Mouse (Mus musculus): Measurements from ENCODE around the gene Tmem183a.

The Tmem183a gene

DNA sequence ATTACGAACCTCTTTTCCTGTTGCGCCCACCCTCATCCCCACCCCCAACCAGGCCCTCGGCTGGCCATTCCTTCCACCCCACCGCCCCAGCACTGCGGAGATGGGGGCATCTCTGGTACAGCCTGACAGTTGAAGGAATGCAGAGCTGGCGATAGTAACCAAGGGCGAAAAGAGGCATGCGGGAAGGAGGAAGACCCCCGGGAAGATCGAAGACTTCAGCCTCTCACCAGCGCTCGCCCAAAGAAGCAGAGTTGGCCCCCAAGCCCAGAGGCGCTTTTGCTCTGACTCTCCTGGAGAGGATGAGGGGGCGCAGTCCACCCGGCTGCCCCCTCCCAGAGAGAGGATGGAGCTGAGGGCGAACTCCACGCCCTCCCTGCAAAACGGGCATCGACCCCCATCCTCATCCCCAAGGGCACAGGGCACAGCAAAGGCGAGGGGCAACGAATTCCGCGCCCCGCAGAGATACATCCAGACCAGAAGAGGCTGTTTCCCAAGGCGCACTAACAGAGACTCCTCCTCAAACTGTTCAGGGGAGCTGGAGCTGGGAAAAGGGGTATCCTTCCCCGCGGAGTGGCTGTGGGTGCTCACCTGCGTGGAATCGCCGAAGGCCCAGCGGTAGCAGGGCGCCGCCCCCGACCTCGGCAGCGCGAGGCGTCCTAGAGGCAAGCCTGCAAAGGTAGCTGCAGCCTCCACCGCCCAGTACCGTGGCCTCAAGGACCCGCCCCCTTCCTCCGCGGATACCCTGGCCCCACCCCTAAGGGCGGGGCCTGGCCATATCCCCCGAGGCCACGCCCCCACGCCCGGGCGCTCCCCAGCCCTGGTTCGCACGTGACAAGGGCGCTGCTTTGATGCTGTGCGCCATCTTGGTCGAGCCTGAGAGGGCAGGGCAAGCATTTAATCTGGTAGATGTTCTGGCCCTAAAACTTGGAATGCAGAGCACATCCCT lies 17.5 kb downstream of the Tmem183a start:
- no peak for DNase-seq (ENCODE audit: low spot score)

DNA sequence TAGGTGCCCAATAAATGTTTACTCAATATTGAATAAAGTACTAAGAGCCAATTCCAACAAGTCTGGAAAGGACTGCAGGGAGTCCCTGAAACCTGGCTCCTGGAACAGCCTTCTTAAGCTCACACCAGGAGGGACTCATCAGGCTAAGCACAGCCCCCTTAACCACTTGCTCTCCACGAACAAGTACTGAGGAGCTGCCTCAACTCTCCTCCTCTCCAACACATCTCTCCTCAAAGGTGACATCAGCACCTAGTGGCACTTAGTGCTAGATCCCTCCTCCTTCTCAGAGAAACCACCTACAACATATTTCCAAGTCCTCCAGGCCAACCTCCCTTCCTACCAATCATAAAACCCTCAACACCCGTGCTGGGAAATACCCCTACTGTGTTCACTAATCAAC lies 18.2 kb downstream of the Tmem183a start:
- no peak for DNase-seq (ENCODE audit: low spot score)

DNA sequence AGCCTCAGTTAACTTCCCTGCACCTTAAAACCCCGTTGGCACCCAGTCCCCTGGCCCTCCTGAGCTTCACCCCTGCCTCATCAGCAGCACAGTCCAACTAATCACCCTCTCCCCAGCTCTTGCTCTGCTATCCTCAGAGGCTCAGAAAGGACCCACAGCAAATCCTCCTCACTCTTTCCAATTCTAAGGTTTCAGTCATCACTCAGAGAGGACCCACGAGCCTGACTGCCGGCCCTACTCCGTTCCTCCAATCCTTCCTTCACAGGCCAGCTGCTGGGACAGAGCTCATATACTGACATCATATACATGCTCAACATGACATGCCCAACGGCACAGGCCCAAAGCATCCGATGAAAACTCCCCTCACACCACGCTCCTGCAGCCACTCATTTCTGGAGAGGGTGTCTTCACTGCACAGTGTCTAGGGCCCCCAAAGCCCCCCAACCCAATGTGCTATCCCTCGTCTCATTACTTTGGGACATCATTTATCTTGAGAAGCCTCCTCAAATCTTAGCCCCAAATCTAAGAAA lies 18.9 kb downstream of the Tmem183a start:
- DNase-seq (ENCODE audit: low spot score) = no peak

DNA sequence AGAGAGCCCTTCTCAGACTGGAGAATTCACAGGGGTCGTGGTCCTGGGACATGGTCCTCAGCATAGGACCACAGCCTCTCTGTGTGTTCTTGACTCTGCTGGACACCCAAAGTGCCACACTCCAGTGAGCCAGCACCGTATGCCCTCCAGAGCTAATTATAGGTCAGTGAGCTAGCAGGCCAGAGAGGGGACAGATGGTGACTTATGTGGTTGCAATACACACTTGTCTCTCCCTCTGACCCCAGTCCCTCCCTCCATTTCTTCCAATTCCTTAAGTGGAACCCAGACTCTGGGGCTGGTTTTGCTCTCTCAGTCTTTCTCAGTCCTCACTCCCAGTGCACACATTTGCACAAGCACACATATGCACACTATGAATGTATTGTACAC lies 19.5 kb downstream of the Tmem183a start:
- DNase-seq (ENCODE audit: low spot score) = no peak

DNA sequence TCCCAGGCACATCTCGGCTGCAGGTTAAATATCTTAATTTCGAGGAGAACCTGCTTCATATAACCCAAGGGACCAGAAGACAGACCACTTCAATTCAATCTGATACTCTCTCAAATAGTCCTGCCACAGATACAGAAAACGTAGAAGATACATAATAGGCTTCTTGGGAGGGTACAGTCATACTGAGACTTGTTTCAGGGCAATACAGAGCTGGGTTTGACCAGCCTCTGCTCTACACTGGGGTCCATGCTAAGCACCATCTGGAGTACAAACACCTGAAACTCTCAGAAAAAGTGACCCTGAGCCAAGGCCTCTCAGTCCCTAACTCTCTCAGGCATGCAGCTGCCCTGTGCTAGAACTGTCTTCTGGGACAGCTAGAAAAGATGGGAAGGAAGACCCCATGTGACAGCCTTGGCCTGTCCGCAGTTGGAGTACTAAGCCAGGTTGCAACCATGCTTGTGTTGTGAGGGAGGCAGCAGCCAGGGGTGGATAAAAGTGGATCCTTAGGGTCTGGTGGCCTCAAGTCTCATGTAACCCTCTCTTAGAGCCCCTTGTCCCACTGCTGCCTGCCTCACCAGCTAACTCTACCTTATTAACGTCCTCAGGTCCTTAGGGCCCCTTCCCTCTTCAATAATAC lies 20.0 kb downstream of the Tmem183a start:
- no peak for DNase-seq (ENCODE audit: low spot score)

DNA sequence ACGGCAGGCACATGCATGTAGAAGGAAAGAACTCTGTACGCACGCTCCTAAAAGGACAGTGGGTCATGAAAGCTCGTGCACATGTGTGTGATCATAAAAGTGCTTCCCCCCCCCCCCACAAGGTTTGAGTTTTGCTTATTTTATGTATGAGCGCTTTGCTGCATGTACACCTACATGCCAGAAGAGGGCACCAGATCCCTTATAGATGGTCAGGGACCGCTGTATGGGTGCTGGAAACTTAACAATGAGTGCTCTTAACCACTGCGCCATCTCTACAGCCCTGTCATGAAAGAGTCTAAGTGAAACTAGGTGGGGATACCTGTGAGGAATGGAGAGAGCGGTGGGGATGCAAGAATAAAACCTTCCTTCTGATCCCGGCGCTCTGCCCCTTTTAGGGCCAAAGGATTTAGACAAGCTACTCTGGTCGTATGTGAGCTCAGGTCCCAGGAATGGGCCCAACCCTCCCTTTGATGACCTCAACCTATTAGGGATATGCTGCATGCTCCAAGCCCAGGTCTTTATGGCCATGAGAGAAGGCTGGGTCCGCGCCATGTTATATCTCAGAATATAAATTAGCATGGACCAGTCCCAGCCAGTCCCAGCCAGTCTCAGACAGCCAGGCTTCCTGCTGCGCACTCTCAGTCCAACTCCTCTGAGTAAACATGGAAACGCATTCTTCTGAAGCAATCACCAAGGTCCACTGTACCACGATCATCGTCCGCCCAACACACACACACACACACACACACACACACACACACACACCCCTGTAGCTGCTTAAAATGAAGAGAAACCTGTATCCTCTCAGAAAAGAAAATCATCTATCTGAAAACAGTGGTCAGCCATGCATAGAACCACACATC lies 21.8 kb downstream of the Tmem183a start:
- DNase-seq (ENCODE audit: low spot score) = no peak

DNA sequence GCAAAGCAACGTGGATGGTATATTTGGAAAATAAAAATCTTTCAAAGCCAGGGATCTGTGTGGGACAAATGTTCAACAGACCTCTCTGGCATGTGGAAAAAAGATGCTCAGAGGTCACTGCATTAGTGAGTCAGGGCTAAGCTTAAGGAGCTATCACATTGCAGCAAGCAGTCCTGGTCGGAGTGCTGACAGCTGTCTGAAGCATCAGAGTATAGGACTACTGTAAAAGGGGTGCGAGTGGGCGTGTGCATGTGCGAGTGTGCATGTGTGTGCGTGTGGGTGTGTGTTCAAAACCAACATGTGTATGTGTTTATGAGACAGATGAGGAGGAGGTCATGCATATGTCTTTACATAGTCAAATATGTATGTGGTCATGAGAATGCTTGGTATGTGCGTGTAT lies 22.6 kb downstream of the Tmem183a start:
- DNase-seq (ENCODE audit: low spot score) = no peak

DNA sequence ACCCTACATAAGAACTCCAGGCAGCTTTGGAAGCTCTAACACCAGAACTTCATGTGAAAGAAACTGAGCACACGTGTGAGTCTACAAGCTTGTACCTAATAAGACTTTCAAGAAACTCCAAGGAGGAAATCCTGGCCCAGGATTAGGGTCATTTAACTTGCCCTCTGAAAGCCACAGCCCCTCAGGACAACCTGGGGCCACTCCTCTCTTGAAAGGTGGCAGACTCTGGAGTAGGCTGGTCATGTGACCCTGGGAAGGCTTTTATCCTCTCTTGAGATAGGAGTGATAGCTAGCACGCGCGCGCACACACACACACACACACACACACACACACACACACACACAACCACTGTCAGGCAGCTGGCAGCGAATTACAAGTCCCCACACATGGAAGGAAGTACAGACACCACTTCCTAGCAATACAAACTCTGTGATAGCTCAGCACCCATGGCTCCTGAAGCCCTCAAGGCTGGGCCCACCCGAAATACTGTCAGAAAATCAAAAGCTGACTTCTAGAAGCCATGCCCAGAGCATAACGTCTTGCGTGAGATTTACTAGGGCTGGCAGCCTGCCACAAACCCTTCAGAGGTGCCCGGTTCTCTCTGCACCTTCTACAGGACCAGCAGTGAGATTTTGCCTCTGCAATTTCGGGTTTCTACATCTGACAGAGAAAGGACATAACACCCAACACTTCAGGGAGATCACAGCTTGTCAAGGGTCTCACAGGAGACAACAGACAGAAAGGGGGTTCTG lies 24.6 kb downstream of the Tmem183a start:
- DNase-seq (ENCODE audit: low spot score) = no peak

DNA sequence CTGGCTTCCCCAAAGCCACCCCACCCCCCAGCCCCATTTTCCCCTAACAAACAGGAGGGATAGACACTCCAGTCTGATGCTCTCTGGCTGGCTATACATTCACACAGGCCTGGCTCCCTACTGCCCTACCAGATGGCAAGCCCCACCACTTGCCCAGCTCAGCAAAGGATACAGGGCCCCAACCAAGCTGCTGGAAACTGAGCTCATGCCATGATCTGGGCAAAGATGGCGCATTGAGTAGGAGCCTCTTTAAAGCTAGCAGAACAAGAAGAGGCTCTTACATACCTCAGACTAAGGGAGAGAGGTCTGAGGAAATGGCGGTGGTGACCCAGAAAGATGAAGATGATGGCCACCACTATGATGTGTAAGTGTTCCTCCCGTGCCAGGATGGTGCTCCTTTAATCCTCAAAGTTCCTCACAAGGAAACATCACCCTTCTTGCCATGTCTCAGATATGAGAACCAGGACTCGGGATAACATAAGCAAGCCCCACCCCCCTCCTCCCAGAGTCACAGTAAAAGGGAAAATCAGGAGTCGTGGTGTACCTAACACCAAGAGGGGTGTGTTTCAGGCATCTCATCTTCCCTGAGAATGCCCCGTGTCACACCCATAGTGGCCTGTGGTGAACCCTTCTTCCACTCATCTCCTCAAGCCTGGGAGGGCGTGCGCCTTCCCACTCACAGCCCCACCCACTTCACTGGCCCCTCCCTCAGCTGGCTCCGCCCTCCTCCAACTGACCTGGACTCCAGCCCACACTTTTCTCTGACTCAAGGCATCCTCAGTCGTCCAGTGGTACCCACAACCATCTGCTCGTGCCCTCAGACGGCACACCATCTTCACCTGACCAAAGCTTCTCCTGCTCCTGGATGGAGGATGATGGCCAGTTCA lies 25.6 kb downstream of the Tmem183a start:
- DNase-seq (ENCODE audit: low spot score) = no peak

DNA sequence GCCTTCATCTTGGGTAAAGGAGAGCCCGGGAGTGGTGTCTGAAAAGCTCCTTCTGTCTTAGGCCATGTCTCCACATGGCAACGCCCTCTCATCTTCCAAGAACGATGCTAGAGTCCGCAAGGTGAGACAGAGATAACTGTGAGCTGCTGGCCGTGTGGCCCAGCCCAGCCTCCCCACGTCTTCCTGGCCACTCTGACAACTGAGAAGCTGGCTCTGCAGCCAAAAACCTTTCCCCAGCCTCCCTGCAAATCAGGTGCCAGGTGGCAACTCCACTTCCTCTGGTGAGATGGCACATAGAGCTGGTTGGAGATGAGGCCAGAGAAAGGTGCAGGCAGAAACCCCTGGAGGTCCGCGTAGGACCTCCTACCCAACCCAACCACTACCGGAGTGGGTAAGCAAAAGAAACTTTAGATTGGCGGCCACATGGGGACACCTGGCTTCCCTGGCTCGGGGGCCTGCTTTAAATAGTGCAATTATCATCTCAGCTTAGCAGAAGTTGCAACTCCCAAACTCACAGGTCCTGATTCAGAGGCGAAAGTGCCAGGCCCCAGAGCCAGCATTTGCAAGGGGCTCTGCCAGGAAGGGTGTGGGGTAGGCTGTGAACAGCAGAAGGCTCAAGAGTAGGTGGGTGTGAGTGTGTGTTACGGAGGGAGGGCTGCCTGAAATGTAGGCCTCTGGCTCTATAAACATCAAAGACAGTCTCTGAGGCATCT lies 26.4 kb downstream of the Tmem183a start:
- no peak for DNase-seq (ENCODE audit: low spot score)

DNA sequence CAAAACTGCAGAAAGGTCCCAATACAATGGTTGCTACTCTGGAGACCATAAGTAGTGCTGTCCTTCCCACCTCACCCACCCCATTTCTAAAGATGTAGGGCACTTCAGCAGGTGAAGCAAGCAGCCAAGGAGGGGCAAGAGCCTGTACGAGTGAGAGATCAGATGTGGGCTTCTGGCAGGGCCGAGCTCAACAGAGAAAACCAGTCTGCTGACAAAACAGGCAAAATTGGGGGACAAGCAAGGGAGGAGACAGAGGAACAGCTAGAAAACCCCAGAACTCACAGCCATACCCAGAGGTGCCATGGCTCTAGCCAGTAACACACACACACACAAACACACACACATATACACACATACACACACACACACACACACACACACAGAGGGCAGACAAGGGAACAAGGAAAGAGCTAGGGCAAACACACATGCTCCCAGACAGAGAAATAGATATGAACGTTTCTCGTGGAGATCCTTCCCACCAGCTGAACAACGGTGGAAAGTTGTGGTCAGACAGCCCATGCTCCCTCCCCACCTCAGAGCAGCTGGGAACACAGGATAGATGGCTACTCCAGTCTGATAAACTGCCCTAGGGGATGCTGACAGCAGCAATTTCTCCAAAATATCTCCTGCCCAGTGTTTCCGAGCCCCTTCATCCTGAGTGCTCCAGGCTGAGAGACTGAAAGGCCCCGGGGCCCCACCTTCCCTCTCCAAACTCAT lies 27.5 kb downstream of the Tmem183a start:
- no peak for DNase-seq (ENCODE audit: low spot score)

DNA sequence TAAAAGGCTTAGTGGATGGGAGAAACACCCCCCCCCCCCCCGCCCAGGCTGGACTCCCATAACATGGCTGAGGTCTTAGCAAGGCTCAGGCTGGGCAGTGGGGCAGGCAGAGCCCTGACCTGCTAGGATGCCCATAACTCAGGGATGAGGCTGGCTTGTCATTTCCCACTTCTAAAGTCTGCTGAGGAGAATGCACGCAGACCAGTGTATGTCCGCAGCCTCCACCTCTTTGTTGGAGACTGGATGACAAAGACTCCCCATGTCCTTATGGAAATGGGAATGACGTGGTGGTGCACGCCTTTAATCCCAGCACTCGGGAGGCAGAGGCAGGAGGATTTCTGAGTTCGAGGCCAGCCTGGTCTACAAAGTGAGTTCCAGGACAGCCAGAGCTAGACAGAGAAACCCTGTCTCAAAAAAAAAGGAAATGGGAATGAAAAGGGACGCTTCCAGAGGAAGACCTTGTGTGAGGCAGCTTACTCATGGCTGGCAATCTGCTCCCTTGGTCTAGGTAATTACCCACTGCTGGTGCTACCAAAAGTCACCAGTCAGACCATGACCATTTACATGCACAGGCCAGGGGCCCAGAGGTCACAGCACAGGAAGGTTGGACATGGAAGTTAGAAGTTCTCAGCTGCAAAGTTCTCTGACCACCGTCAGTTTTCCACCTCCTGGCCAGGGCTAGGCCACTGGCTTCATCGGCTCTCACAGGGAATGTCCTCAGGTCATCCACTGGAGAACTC lies 28.2 kb downstream of the Tmem183a start:
- no peak for DNase-seq (ENCODE audit: low spot score)

DNA sequence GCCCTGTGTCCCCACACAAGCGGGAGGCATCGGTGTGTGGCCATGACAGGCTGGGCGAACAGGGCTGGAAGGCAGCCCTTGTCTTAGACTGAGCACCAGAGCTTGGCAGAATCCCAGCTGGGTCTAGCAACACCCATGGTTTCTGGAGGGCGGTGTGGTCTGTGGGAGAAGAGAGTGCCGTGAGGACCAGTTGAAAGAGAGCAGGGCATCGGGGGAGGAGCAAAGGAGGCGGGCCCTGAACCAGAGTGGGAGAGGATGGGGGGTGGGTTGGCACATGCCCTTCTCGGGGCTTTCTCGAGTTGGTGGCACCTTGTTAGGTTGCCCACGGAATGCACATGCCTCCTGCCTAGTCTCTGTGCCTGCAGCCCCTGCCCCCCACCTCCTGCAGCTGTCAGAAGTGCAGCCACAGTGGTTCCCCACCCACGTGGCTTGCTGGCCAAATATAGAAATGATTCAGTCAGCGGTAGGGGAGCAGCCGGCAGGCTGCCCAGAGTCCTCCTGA lies 29.0 kb downstream of the Tmem183a start, which contains the start of gene Ppfia4:
Ppfia4 (minus strand) TSS at position 159 of the 502 bp plus-strand sequence.
- DNase-seq (ENCODE audit: low spot score) = peak; percentile 85

DNA sequence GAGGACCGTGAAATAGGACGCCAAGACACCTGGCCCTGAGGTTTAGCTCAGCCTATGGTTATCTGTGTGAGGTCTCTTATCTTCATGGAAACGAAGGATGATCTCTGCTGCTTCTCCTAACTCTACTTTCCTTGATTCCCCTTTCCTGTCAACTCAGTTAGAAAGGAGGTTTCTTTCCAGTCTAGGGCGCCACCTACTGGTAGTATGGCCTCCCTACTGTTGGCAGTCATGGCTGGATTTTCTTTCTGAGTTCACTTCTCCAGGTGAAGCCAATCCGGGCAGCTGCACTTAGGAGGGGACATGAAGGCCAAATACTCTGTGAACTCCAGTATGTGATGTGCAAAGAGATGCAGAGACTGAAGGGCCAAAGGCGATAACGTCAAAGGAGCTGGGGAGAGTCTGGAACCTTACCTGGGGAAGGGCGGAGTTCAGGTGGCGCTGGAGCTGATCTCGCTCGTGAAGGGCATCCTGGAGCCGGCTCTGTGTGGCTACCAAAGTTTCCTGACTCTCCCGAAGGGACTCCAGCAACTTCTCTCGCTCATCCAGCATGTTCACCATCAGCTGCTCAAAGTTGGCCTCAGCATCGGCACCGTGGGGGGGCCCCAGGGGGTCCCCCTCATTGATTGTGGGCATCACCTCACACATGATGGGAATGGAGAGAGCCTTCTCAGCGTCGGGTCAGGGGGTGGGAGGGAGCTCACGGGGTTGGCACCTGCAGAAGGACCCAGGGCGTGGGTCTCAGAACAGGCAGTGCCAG lies 29.7 kb downstream of the Tmem183a start:
- DNase-seq (ENCODE audit: low spot score) = peak; percentile 86

DNA sequence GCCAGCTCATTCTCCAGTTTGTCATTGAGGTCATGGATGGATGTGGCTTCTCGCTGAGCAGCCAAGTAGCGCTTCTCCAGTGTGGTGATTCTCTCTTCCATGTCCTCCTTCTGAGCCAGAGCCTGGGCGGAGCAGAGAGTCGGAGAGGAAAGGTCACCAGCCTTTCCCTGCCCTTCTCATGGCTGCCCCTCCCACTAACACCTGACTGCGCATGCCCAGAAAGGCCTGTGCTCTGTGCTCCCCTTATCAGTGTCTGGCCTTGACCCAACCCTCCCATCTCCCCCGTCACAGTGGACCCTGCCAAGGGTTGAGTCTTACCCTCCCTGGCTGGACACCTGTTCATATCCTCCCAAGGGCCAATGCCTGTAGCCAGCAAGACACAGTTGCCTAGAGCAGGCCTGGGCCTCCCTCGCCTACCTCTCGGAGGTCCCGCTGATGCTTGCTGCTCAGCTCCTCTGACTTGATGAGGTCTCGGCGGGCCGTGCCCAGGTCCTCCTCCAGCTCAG lies 34.9 kb downstream of the Tmem183a start:
- DNase-seq (ENCODE audit: low spot score) = no peak

DNA sequence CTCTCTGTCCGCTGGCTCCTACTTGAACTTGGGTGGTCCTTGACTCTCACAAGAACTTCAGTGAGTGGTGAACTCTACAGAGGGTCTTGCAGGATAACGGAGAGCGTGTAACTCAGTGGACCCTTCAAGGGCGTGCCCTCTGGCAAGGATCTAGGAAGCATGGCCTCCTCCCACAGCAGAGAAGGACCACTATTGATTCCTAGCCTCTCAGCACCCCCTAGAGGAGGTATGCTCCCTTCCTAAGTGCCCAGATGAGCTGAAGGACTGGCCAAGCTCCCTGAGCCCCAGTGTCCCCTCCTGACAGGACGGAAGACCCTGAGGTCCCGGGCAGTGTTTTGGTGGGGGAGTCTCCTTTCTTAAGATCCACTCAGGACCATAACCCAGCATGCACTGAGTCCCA lies 39.2 kb downstream of the Tmem183a start:
- peak; percentile 33 for DNase-seq (ENCODE audit: low spot score)

DNA sequence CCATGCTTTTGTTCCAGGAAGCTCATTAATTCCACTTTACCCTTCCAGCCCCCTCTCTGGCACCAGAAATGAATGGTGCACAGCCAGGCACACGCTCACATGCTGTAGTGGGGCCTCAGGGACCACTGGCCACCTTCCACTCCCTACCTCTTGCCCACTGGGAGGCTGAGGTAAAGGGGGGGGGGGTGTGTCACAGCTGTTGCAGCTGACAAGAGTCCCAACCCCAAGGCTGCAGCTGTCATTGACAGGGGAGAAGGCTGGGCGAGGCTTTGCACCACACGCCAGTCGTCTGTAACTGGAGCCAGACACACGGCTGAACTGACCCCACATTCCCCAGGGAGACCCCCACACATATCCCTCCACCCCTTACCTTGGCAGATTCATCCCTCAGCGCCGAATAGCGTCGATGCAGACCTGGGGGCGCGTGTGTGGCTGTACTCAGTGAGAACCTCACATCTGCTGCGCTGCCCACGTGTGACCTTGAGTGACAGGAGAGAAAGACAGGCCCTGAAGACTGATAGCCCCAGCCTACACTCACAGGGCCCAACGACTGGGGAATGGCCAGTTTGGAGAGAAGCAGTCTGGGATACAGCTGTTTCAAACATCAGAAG lies 41.0 kb downstream of the Tmem183a start:
- DNase-seq (ENCODE audit: low spot score) = no peak

All from MN1 (cell line).